In the genomic region with DNA sequence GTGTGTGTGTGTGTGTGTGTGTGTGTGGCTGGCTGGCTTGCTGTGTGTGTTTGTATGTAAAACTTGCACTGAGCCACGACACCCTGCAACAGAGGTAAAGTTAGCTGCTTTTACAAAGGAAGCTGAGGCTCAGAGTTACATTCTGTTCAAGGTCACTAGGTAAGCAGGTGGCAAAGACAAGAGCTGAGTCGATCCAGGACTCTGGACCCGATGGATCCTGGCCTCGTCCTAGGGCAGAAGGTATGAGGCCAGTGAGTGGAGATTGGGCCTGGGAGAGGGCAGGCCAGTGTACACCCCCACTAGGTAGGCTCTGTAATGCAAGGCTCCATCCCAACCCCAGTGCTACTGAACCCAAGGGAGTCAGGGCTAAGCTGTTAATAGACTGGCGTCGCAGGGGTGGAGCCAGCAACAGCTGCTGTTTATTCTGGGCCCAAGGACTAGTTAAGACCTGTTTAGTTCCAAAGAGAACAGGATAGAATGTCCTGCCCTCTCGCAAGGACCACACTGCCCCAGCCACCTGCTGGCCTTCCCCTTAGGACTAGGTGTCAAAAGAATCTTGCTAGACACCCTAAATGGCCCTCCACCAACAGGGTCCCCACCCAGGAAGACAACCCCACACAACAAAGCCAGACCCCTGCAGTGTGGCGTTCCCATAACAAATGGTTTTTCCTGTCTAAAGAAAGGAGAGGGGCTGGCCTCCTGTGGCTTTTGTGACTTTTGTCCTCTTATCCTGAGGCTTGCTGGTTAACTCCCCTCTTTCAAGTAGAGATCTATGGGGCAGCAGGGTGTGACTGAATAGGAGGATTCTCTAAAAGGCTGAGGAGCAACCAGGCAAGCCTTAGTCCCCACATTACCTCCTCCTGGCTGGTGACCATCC, we compare ENCODE assay signal across 9 mouse cellular contexts. TPM values are rescaled to one million over a fixed set of nuclear protein-coding genes. Genes with fewer than 3 reads are reported as not detected.
DNase-seq lines count a peak whose midpoint lies in the region; TF ChIP-seq lines count a peak whose summit lies in the region.
"Had no signal": no experiment of that assay in that cellular context is flagged by ENCODE, and none has a peak within 500 bp of the region (broad histone marks: within the 10 kb centered on the region; RNA-seq: fewer than 3 reads in every experiment).

No protein-coding gene starts in this region.

- in situ Hi-C loops in ES-E14 (cut with MboI; ENCODE audit: low sequenced_read_pairs in 2 of 2, unreplicated experiment in 2 of 2): no loop called here

- H3K4me1 ChIP-seq in liver, adult 2 months (ENCODE audit: control insufficient read depth, insufficient read depth, low read length): peaks cover 70% of the 10 kb centered on the region
- peaks cover 15 to 63% of the 10 kb centered on the region in 2 experiments; a peak in 3 of 4 replicates for H3K4me1 ChIP-seq in ES-E14 (ENCODE audit: control insufficient read depth in 2 of 2, insufficient read depth in 2 of 2, low read length in 2 of 2, poor library complexity in 1 of 2)

- peak; percentile 96 for DNase-seq in liver, adult 2 months (ENCODE audit: extremely low read depth, low read depth, low spot score)
- DNase-seq in liver (no peak), ES-E14 (ENCODE audit: low read depth, low spot score) (peak; percentile 95)
- peak; percentile 34 to 42 for DNase-seq in gastrocnemius, postnatal 36 days
- DNase-seq in frontal cortex, postnatal 14 days (ENCODE audit: low spot score in 2 of 2): no peak
- DNase-seq in right cerebral cortex, postnatal 25 days: no peak
- DNase-seq in layer of hippocampus, adult 8-10 months (ENCODE audit: low spot score in 2 of 2): no peak
- DNase-seq: adrenal gland, postnatal 25 days had no signal

- peak overlapping the region; percentile 78 for H3K27ac ChIP-seq in liver, adult 2 months (replicated peaks; ENCODE audit: insufficient read depth, low read depth, low read length)
- H3K27ac ChIP-seq in ES-E14 (ENCODE audit: insufficient read depth, low read depth, low read length, poor library complexity, severe bottlenecking): peak overlapping the region; percentile 95

- no peak for TF ChIP-seq CTCF in liver, adult 2 months (IDR thresholded peaks at IDR 0.05; ENCODE audit: low read depth, low read length)

- no peak for TF ChIP-seq POLR2A in liver, adult 2 months (IDR thresholded peaks at IDR 0.05; ENCODE audit: extremely low read depth, insufficient read depth, low read length)
- peak; percentile 43 for TF ChIP-seq POLR2A in myocyte (IDR thresholded peaks at IDR 0.05; ENCODE audit: insufficient read length, low read depth)

- no peaks in the 10 kb centered on the region for H3K27me3 ChIP-seq in liver, adult 2 months (ENCODE audit: control insufficient read depth, insufficient read depth, low read length)
- H3K27me3 ChIP-seq in myocyte (ENCODE audit: control insufficient read depth, insufficient read depth, insufficient read length): no peaks in the 10 kb centered on the region

- no peak overlapping the region for H3K4me3 ChIP-seq in liver, adult 2 months (ENCODE audit: insufficient read depth, low read depth, low read length)
- no peak overlapping the region; a peak in 1 of 4 replicates for H3K4me3 ChIP-seq in ES-E14 (ENCODE audit: insufficient read depth in 1 of 2, low read depth in 1 of 2, low read length in 2 of 2, poor library complexity in 1 of 2, severe bottlenecking in 1 of 2)
- H3K4me3 ChIP-seq in myocyte: no peak overlapping the region

- no peak overlapping the region for H3K4me2 ChIP-seq in myocyte (ENCODE audit: low read depth)

- WGBS in liver, adult 2 months: 27% methylated on average over 8 of the region's 8 CpGs

- no peaks in the 10 kb centered on the region for H3K36me3 ChIP-seq in liver, adult 2 months (ENCODE audit: control insufficient read depth, insufficient read depth, low read length)
- H3K36me3 ChIP-seq in ES-E14 (ENCODE audit: control insufficient read depth, insufficient read depth, low read length, poor library complexity, severe bottlenecking) (no peaks in the 10 kb centered on the region), myocyte (ENCODE audit: control insufficient read depth, insufficient read depth) (no peaks in the 10 kb centered on the region)

- no peak overlapping the region for H3ac ChIP-seq in myocyte (ENCODE audit: control insufficient read depth, insufficient read length)

- H3K79me2 ChIP-seq in liver, adult 2 months (ENCODE audit: control insufficient read depth, insufficient read depth, low read length): peaks cover 37% of the 10 kb centered on the region; the same call in 1 of the 2 replicates
- H3K79me2 ChIP-seq in myocyte (ENCODE audit: control insufficient read depth, insufficient read depth): peaks cover 68% of the 10 kb centered on the region

- intact Hi-C loops in gastrocnemius, postnatal 36 days (cut with DNase I): no loop called here

- no peaks in the 10 kb centered on the region for H3K9me3 ChIP-seq in ES-E14 (ENCODE audit: control insufficient read depth, insufficient read depth, low read depth, low read length)

- 0 out of 2 replicates have a peak overlapping the region, but pooled peaks have one; percentile 15 for H3K9ac ChIP-seq in liver, adult 2 months (ENCODE audit: low read depth, low read length)
- H3K9ac ChIP-seq in ES-E14 (ENCODE audit: insufficient read depth, low read depth, low read length, poor library complexity, severe bottlenecking): peak overlapping the region; percentile 61

TF ChIP-seq in ES-E14, 5 proteins besides CTCF, POLR2A, EP300 and RAD21:
- TF ChIP-seq CHD2 (IDR thresholded peaks at IDR 0.05; ENCODE audit: low read depth, low read length) (no peak), HCFC1 (IDR thresholded peaks at IDR 0.05; ENCODE audit: borderline replicate concordance, insufficient read depth, low read length) (no peak), ZC3H11A (IDR thresholded peaks at IDR 0.05; ENCODE audit: borderline replicate concordance, low read depth, low read length) (no peak), ZNF384 (IDR thresholded peaks at IDR 0.05; ENCODE audit: low read depth, low read length) (no peak), MAFK (IDR thresholded peaks at IDR 0.05; ENCODE audit: insufficient read depth, low read depth, low read length) (no peak)

TF ChIP-seq in myocyte, 11 proteins besides CTCF, POLR2A, EP300 and RAD21:
- TF ChIP-seq MYOG (IDR thresholded peaks at IDR 0.05; ENCODE audit: control insufficient read depth in 1 of 3, insufficient read depth in 1 of 3, insufficient read length in 2 of 3, low read depth in 2 of 3) (peak; percentile 54 to 93 (median 92)), SRF (IDR thresholded peaks at IDR 0.05; ENCODE audit: control insufficient read depth, insufficient read length, low read depth) (no peak), TCF12 (IDR thresholded peaks at IDR 0.05; ENCODE audit: insufficient read depth, poor library complexity, severe bottlenecking) (peak; percentile 60), CEBPB (IDR thresholded peaks at IDR 0.05; ENCODE audit: insufficient read depth, poor library complexity, severe bottlenecking) (no peak), MYOD1 (IDR thresholded peaks at IDR 0.05; ENCODE audit: control insufficient read depth in 1 of 3, insufficient read length in 2 of 3, low read depth in 2 of 3) (peak; percentile 61 to 92 (median 74)), E2F4 (IDR thresholded peaks at IDR 0.05; ENCODE audit: insufficient read depth) (no peak), POLR2AphosphoS2 (IDR thresholded peaks at IDR 0.05; ENCODE audit: insufficient read length, low read depth) (peak; percentile 59), TCF3 (IDR thresholded peaks at IDR 0.05; ENCODE audit: insufficient read length, low read depth) (no peak), MAX (IDR thresholded peaks at IDR 0.05; ENCODE audit: low read depth) (no peak), USF1 (IDR thresholded peaks at IDR 0.05; ENCODE audit: low read depth) (no peak), REST (IDR thresholded peaks at IDR 0.05; ENCODE audit: insufficient read depth, insufficient read length) (no peak)

RNA-seq across cellular contexts. Expression of gene Sh3pxd2a, which starts 13.7 kb away (rescaled TPM):
- total RNA-seq in liver, adult 2 months (2014; rRNA removed): 4.2 and 7.0 TPM in 2 replicates
- polyA plus RNA-seq in liver, adult 2 months (2012; rRNA removed): 10.0 and 13.9 TPM in 2 replicates
- 12.3 and 13.0 TPM in 2 replicates for total RNA-seq in ES-E14 (2012; rRNA removed)
- 10 to 100 TPM; 35.5 to 36.6 TPM for total RNA-seq in gastrocnemius, postnatal 36 days (2021)
- polyA plus RNA-seq in myocyte (2012; fragmentation: generic; extraction: Trizol): 59.5 TPM
- total RNA-seq in layer of hippocampus, adult 8-10 months (2022): 10 to 100 TPM; 31.8 to 34.5 (median 32.9) TPM

Comparison
In these comparisons a context has a peak if more than half of its experiments do, and no peak if none do; other contexts are left out.
1. DNase-seq: peak in liver, adult 2 months (single experiment), ES-E14 (single experiment) and gastrocnemius, postnatal 36 days (2 of 2); none in liver (single experiment), frontal cortex, postnatal 14 days (0 of 2), right cerebral cortex, postnatal 25 days (single experiment) and layer of hippocampus, adult 8-10 months (0 of 2).